12 mouse cellular contexts compared by ENCODE assay signal in genomic region chr1:91856771-91857664, GRCm38 (mm10). TPM values are rescaled to one million over a fixed set of nuclear protein-coding genes. Genes with fewer than 3 reads are reported as not detected.
A peak's percentile ranks its signal among the peaks of the same experiment; 100 is the strongest.
DNase-seq lines count a peak whose midpoint lies in the region; ATAC-seq and TF ChIP-seq lines count a peak whose summit lies in the region.
"Had no signal": no experiment of that assay in that cellular context is flagged by ENCODE, and none has a peak within 500 bp of the region (broad histone marks: within the 10 kb centered on the region; RNA-seq: fewer than 3 reads in every experiment).

No protein-coding gene starts in this region.

- DNase-seq in adrenal gland, adult 2 months, result peak; percentile 39
- DNase-seq in adrenal gland, postnatal 25 days, result no peak
- peak; percentile 40 for DNase-seq in urinary bladder, postnatal 14 days (ENCODE audit: low spot score)
- no peak for DNase-seq in urinary bladder, adult 2 months (ENCODE audit: low spot score)
- peak; percentile 50 for DNase-seq in kidney, postnatal 0 days (ENCODE audit: low spot score)
- DNase-seq in embryo, embryonic 11 days, result no peak
- no peak for DNase-seq in frontal cortex, postnatal 36 days (ENCODE audit: low spot score in 2 of 2)
- no peak for DNase-seq in forebrain, postnatal 0 days
- DNase-seq: cerebellum, adult 9-11 months had no signal

- H3K4me1 ChIP-seq in kidney, postnatal 0 days (replicated peaks; ENCODE audit: insufficient read depth, low read length), result 0 out of 2 replicates have a peak, but pooled peaks cover 9% of the 10 kb centered on the region
- H3K4me1 ChIP-seq in forebrain, postnatal 0 days (ENCODE audit: insufficient read depth), result no peaks in the 10 kb centered on the region
- H3K4me1 ChIP-seq: hindbrain, embryonic 10.5 days had no signal

- H3K9ac ChIP-seq in kidney, postnatal 0 days (ENCODE audit: low read depth, low read length), result no peak overlapping the region
- no peak overlapping the region for H3K9ac ChIP-seq in forebrain, postnatal 0 days

- H3K27ac ChIP-seq in kidney, postnatal 0 days, result no peak overlapping the region
- H3K27ac ChIP-seq in forebrain, postnatal 0 days (ENCODE audit: low read depth, low read length), result no peak overlapping the region
- H3K27ac ChIP-seq: hindbrain, embryonic 10.5 days had no signal

- WGBS in kidney, postnatal 0 days, result 54% methylated on average over 9 of the region's 9 CpGs
- 86% methylated on average over 9 of the region's 9 CpGs for whole genome bisulfite sequencing in forebrain, postnatal 0 days

- no peaks in the 10 kb centered on the region for H3K36me3 ChIP-seq in kidney, postnatal 0 days (ENCODE audit: insufficient read depth, low read length)
- no peaks in the 10 kb centered on the region for H3K36me3 ChIP-seq in forebrain, postnatal 0 days (ENCODE audit: insufficient read depth)
- H3K36me3 ChIP-seq: hindbrain, embryonic 10.5 days had no signal

- no peak for TF ChIP-seq CTCF in kidney, postnatal 0 days (IDR thresholded peaks at IDR 0.05; ENCODE audit: low read depth)
- no peak for TF ChIP-seq CTCF in forebrain, postnatal 0 days (IDR thresholded peaks at IDR 0.05; ENCODE audit: low read depth)

- H3K9me3 ChIP-seq in kidney, postnatal 0 days (replicated peaks; ENCODE audit: low read length), result no peaks in the 10 kb centered on the region
- H3K9me3 ChIP-seq in forebrain, postnatal 0 days (ENCODE audit: low read length), result no peaks in the 10 kb centered on the region
- H3K9me3 ChIP-seq: hindbrain, embryonic 10.5 days had no signal

- no peaks in the 10 kb centered on the region for H3K27me3 ChIP-seq in kidney, postnatal 0 days (ENCODE audit: insufficient read depth, low read length)
- H3K27me3 ChIP-seq in forebrain, postnatal 0 days (ENCODE audit: insufficient read depth, low read length), result no peaks in the 10 kb centered on the region

- no peak overlapping the region for H3K4me3 ChIP-seq in kidney, postnatal 0 days (replicated peaks; ENCODE audit: low read depth, low read length)
- no peak overlapping the region for H3K4me3 ChIP-seq in forebrain, postnatal 0 days (ENCODE audit: low read depth, low read length)
- H3K4me3 ChIP-seq: hindbrain, embryonic 10.5 days had no signal

- ATAC-seq in kidney, postnatal 0 days (replicated peaks; ENCODE audit: low FRiP score, low read depth), result no peak
- no peak for ATAC-seq in forebrain, postnatal 0 days

- H3K4me2 ChIP-seq in kidney, postnatal 0 days (ENCODE audit: low read length), result no peak overlapping the region
- H3K4me2 ChIP-seq in forebrain, postnatal 0 days (ENCODE audit: low read depth), result no peak overlapping the region

RNA-seq across cellular contexts. Expression of gene Twist2, which starts 55.8 kb away (rescaled TPM):
- 1 to 10 TPM; 2.0 to 4.4 TPM for total RNA-seq in adrenal gland, adult 2 months (2021)
- 14.4 and 15.2 TPM in 2 replicates for polyA plus RNA-seq in adrenal gland, adult 2 months (2012; rRNA removed)
- 1.6 and 1.7 TPM in 2 replicates for total RNA-seq in adrenal gland, postnatal 25 days (2021)
- 22.2 and 22.4 TPM in 2 replicates for polyA plus RNA-seq in urinary bladder, adult 2 months (2012; rRNA removed)
- 4.4 TPM in 2 replicates for polyA plus RNA-seq in kidney, postnatal 0 days (2015; fragmentation: Nextera tagmentation; extraction: Ambion mirVana)
- total RNA-seq in forebrain, postnatal 0 days (2014; rRNA removed), result 0.62 and 1.5 TPM in 2 replicates
- 1.6 and 1.8 TPM in 2 replicates for polyA plus RNA-seq in forebrain, postnatal 0 days (2015; fragmentation: Nextera tagmentation; extraction: Ambion mirVana)
- total RNA-seq: MEL; neutrophil, adult 5-6 weeks had no signal

Comparison
In these comparisons a context has a peak if more than half of its experiments do, and no peak if none do; other contexts are left out.
1. DNase-seq: peak in adrenal gland, adult 2 months (single experiment), urinary bladder, postnatal 14 days (single experiment) and kidney, postnatal 0 days (single experiment); none in adrenal gland, postnatal 25 days (single experiment), urinary bladder, adult 2 months (single experiment), embryo, embryonic 11 days (single experiment), frontal cortex, postnatal 36 days (0 of 2) and forebrain, postnatal 0 days (single experiment).